Mouse (Mus musculus): ENCODE results near the gene Gm20738.
"Not testable (repeated sequence)": the region's sequence is repeated elsewhere in the genome, so short reads cannot be mapped to it uniquely, and the experiment has no call there.

Gene Gm20738

DNA sequence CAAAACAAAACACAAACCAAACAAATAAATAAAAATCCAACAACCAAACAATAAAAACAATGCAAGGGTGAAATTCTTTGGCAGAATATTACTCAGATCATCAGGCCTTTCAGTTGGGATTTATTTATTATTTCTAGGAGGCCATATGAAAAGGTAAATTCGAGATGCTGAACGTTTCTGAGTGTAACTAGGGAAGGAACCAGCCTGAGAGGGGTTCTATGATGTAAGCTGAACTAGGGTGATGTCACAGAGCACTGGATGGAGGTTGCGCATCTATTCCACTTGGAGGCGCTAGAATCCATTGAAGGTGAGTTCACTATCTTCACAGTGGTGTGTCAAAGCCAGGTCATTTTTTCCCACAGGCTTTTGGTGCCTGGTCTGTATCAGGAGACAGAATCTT is at the start of gene Gm20738:
TSS of gene Gm20738 (plus strand) at position 301 of the 400 bp plus-strand sequence.
- in situ Hi-C loops (cut with MboI, MseI) = not testable (repeated sequence)
